Mouse (Mus musculus): ENCODE results near the gene Cnn3. TPM values are rescaled to one million over a fixed set of nuclear protein-coding genes. Genes with fewer than 3 reads are reported as not detected.

Gene Cnn3
- total and polyA plus RNA-seq, 3 experiments, result 182 to 367 (median 282) TPM

GRCm38 (mm10) chr3:121418251-121418601 is 8.1 kb upstream of the Cnn3 start:
- no peak for DNase-seq

DNA sequence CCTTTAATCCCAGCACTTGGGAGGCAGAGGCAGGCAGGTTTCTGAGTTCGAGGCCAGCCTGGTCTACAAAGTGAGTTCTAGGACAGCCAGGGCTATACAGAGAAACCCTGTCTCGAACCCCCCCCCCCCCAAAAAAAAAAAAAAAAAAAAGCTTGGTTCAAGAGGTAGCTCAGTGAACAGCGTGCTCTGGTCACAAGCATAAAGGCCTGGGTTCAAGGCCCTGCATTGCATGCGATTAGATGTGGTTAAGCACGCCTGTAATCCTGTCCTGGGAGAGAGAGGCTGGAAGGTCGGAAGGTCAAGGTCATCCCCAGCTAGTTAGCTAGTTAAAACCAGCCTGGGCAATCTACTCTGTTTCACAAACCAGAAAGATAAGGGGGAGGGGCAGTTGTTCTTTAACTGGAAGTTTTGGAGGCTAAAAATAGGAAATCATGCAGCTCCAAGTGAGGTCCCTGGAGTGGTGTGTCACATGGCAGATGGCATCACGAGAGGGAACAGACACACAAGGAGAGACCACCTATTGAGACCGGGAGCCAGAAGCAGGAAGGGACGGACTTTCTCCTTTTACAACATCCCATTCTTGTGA is 7.4 kb upstream of the Cnn3 start:
- DNase-seq, result no peak

- no peak for DNase-seq
These were observed 3.9 kb upstream of the Cnn3 start for GRCm38 (mm10) chr3:121422405-121422804.

DNA sequence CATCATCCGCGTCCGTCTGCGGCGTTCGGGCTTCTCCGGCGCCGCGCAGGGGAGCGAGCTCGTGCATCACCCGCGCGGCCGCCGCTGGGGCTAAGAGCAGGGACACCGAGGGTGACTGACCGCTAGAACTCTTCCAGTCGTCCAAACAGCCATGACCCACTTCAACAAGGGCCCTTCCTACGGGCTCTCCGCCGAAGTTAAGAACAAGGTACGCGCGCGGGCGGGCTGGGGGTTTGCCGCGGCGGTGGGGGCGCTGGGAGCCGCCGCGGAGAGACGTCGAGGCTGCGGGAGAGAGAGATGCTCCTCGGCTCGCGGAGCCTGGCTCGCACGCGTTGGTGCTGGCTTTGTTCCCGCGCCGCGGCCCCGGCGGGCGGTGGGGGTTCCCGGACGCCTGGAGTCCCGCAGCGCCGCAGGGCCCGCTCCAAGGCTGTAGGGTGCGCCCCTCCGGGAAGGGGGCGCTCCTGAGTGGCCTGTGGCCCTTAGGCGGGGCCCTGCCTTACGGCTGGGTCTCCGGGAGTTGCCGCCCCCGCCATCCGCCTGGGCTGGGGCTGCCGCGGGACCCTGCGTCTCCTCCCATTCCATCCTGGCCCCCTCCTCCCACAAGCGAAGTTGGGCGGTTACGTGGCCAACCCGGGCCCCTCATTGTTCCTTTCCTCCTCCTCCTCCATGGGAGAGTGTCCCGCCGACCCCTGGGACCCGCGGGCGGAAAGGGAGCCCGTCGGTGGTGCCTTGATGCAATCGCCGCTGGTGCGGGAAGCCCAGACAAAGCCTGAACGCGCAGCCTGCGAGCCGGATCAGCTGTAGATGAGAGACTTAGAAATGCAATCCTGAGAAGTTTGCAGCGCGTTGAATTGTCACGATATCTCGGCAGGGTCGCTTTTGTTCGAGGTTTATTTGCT is 573 bp downstream of the Cnn3 start:
- peak; percentile 91 for DNase-seq

GRCm38 (mm10) chr3:121427520-121427908 is 1.2 kb downstream of the Cnn3 start:
- DNase-seq, result peak; percentile 82

DNA sequence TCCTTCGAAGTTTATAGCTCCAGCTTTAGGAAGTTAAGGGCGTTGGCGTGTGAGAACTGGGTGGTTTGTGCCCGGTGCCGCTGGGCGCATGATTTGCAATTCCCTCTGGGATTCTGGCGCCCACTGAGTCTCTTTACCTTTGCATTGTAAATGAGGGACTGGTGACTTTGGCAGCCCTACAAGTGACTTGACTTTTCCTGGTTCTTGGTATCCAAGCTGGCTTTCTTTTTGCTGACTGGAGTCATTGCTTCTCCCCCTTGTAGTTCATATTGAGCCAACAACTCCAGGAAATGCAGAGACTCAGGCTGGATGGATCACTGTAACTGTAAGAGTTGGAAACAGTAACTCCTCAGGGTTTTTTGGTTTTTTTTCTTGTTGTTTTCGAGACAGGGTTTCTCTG is 1.9 kb downstream of the Cnn3 start:
- DNase-seq, result peak; percentile 52

GRCm38 (mm10) chr3:121428696-121429259 is 2.5 kb downstream of the Cnn3 start:
- no peak for DNase-seq

GRCm38 (mm10) chr3:121429469-121429868 is 3.2 kb downstream of the Cnn3 start:
- DNase-seq, result no peak

DNA sequence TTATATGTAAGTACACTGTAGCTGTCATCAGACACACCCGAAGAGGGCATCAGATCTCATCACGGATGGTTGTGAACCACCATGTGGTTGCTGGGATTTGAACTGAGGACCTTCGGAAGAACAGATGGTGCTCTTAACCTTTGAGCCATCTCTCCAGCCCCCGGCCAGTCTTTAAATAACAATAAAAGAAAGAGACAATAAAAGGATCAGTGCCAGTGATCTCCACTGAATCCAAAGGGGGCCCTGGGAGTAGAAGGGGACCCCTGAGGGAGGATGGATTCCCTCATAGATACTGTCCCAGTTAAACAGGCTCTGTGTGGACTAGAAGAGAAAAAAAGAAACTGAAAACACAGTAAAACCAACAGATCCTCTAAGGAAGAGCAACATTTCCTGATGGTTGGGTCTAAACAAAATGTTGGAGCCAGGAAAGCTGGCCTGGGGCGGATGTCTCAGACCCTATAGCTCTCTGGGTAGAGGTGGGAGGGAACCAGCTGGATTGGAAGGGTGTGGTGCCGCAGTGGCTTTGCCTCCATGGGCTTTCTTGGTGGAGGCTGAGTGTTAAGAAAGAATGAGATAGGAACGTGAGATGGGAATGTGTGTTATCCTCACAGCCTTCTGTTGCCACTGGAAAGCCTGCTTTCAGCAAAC is 4.1 kb downstream of the Cnn3 start:
- DNase-seq, result no peak

GRCm38 (mm10) chr3:121433359-121433758 is 7.1 kb downstream of the Cnn3 start:
- no peak for DNase-seq

- no peak for DNase-seq
These were observed 7.8 kb downstream of the Cnn3 start for GRCm38 (mm10) chr3:121433968-121434533.

DNA sequence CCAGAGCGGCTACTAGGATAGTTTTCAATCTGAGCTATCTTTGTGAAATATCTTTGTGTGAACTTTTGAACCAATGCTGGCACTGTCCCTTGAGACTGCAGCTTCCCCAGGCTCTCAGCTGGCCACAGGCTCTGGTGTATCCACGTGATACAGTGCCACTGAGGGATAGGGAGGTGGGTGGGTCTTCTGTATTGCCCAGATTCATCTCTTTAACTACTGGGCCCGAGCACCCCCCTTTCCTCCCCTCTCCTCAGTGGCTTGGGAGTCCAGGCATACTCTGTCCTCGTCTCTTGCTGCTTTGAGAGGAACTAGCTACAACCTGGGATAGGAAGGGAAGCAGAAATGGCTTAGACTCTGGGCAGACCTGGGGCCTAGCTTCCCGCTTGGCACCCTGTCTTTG is 9.0 kb downstream of the Cnn3 start:
- no peak for DNase-seq

- no peak for DNase-seq
These were observed 10.8 kb downstream of the Cnn3 start for GRCm38 (mm10) chr3:121437070-121437469.

DNA sequence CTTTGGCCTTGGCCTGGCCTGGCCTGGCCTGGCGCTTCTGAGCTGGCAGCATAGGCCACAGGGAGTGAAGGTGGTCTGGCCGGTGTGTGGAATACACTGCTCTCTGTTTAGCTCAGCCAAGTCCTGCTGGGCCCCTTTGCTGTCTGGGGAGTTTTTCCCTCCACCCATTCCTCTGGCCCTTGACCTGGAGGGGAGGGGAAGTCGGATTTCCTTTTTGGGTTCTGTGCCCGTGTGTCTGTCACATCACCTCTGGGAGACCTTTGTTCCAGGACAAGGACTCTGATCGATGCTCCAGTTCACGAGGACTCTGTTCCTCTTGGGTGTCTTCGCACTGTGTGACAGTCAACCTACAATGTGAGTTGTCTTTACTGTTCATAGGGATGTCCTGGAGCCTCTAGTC is 11.7 kb downstream of the Cnn3 start:
- peak; percentile 49 for DNase-seq

DNA sequence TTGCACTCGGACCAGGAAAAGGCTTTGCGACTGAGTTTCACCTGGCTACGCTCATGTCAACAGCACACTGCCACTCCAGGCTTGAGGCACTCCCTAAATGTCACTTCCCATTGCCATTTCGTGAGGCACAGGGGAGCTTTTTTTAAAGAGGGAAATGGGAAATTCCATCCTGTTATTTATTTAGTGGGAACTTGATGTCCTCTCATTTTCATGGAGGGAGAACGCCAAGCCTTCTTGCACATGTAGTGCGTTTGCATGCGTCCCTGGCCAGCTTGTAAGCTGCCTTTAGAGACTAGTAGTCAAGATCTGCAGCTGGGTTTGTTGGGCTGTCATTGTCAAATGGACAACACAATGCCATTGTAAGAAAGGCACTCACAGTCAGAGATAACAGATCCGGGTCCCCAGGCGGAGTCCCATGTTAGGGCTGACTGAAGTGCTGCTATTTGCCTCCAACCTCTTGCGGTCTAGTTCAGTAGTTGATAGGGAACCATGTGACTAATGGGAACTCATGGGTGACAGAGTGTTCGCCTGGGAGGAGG is 13.4 kb downstream of the Cnn3 start:
- DNase-seq, result no peak

- peak; percentile 56 for DNase-seq
These were observed 15.2 kb downstream of the Cnn3 start for GRCm38 (mm10) chr3:121441504-121441903.

- DNase-seq, result no peak
These were observed 16.0 kb downstream of the Cnn3 start for GRCm38 (mm10) chr3:121442288-121442687.

- DNase-seq, result peak; percentile 48
These were observed 17.6 kb downstream of the Cnn3 start for GRCm38 (mm10) chr3:121443861-121444271.

- peak; percentile 82 for DNase-seq
These were observed 18.1 kb downstream of the Cnn3 start for GRCm38 (mm10) chr3:121444414-121444813.

GRCm38 (mm10) chr3:121446454-121446853 is 20.2 kb downstream of the Cnn3 start:
- DNase-seq, result no peak

GRCm38 (mm10) chr3:121448029-121448468 is 21.8 kb downstream of the Cnn3 start:
- DNase-seq, result no peak

DNA sequence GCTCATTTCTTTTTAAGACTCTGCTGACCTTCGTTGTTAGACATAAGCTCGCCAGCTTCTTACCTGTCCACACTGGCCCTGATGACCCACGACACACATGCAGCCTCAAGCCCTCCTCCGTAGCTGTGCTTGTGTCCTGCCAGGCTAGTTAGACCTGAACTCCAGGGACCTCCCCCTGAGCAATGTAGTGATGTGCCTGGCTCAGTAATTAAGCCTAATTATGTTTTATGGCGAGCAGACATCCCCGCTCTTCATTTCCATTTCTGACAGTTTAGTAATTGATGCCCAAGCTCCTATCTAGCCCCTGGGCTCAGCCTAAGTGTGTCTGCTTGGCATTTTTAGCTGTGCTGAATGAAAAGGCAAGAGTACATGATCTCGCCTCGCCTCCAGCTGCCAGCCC is 22.3 kb downstream of the Cnn3 start:
- no peak for DNase-seq

Measured in adrenal gland, adult 2 months (tissue).